Mouse (Mus musculus) heart, adult 8-10 months (tissue): Measurements from ENCODE around the gene Tns3. TPM values are rescaled to one million over a fixed set of nuclear protein-coding genes. Genes with fewer than 3 reads are reported as not detected.

ENCODE experiments used
- DNase-seq: peaks from one replicate; pipeline ENCODE4 v3.0.0; 2022; ENCODE audit warnings: low spot score
- total RNA-seq, 4 experiments: library from RNA; stranded (reverse); gene quantifications; 2 replicates each; pipeline ENCODE4 v1.2.4; 2022

Gene Tns3
- total RNA-seq, 4 experiments from 2014 or later: 22.9 to 25.7 (median 23.7) TPM

GRCm38 (mm10) chr11:8680650-8681049 is 16.3 kb upstream of the Tns3 start:
- DNase-seq: no peak

- DNase-seq: no peak
Observed at GRCm38 (mm10) chr11:8679221-8679620, 14.9 kb upstream of the Tns3 start.

- no peak for DNase-seq
Observed at GRCm38 (mm10) chr11:8678260-8678995, 14.1 kb upstream of the Tns3 start.

- no peak for DNase-seq
Observed at GRCm38 (mm10) chr11:8675701-8676474, 11.6 kb upstream of the Tns3 start.

DNA sequence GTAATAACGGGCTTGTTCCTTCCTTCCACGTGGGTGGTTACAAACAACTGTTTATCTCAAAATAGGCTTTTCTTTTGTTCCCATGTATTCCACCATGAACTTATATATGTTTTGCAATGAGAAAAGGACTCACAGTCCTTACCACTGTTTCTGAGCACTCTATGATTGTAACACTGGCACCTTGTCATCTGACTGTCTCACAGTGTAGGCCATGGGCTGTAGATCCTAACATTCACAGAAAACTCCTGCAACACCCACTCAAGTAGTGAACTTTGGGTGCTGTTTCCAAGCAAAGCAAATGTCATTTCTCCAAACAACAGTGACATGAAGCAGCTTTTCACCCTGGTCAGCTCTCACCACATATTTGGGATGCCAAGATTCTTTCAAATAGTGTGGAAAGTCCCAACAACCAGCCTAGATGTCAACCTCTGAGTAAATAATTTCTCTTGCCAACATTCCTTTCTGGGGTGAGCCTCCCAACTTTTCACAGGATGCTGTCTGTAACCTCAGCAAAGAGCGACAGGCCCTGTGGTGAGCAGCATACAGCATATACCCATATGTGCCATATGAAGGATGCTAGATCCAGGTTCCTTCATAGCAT is 10.3 kb upstream of the Tns3 start:
- no peak for DNase-seq

- DNase-seq: no peak
Observed at GRCm38 (mm10) chr11:8671698-8672097, 7.4 kb upstream of the Tns3 start.

DNA sequence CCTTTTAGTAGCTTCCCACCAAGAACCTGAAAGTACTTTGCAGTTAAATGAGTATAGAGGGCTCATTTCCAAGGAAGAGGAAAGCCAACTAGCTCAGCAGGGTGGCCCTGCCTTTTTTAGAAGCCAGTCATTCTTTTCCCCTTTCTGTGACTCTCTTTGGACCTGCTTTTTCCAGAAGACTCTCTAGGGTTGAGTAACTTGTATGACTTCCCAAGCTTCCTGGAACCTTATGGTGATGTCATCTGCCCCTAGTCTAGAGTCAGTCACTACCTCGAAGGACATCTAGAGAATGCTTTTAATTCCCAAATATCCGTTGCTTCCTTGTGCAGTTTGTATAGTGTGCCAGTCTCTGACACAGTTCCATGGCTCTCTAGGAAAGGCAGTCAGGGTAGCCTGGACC is 4.8 kb upstream of the Tns3 start:
- no peak for DNase-seq

DNA sequence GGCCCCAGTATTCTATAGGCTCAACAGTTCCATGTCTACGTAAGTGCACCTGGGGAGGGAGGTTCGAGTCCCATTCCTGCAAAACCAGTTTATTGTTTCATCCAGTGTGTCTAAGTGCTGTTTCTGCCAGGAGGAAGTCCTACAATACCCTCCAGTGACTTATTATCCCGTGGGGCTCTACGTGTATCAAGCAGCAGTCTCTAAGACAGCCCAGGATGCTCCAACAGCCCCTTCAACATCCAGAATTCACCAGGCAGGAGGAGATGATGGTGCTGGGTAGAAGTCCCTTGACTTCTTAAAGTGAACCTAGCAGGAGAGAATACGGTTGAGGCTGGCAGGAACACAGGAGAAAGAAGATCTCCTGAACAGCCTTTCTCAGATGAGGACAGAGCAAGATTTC is 462 bp upstream of the Tns3 start:
- DNase-seq: no peak

GRCm38 (mm10) chr11:8663444-8664392 is 617 bp downstream of the Tns3 start:
- DNase-seq: peak; percentile 48

GRCm38 (mm10) chr11:8662706-8663429 is 1.5 kb downstream of the Tns3 start:
- DNase-seq: no peak

DNA sequence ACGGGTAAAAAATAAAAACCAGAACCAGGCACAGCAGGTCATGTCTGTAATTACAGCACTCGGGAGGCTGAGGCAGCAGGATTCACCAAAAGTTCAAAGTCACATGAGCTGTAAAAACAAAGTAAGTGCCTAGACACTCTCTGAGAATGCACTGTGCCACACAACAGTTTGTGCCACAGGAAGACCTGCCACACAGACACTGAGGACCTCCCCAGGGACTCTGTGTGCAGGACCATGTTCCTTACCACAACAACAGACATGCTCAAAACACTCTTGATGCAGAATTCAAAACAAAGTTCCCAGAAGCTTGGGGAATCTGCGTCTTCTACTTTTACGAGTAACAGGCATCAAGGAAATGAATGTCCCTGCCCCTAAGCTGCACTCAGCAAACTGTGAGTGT is 3.4 kb downstream of the Tns3 start:
- DNase-seq: no peak

DNA sequence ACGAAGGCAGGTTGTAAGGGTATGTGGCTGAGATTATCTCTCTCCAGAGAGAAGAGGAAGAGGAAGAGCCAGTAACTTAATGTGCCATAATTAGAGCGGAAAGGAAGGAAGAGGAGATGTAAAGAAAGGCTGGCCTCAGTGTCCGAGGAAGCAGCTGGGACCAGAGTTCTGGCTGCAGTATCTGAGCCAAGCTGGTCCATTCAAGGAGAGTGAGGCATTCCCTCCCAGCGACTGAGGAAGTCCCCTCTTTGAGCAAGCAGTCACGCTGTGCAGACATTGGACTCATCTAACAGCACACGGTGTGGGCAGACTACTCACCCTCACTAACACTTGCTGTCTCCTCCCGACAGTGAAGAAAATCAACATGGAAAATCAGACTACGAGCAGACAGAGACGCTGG is 4.5 kb downstream of the Tns3 start:
- peak; percentile 50 for DNase-seq

GRCm38 (mm10) chr11:8659061-8659460 is 5.3 kb downstream of the Tns3 start:
- no peak for DNase-seq

DNA sequence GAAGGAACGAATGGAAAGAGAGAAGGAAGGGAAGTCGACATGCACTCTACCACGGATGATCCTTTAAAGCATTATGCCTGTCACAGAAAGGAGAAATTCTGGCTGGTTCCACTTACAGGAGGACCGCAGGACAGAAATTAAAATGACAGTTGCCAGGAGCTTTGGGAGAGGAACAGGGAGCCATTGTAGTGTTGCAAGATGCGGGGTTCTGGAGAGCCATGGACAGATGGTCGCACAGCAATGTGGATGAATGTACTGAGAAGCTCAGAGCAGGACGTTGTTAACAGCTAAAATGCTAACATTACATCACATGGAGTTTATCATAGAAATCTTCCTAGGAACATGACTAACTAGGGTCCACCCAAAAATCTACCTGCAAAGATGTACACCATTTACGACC is 6.8 kb downstream of the Tns3 start:
- DNase-seq: no peak

- no peak for DNase-seq
Observed at GRCm38 (mm10) chr11:8656448-8657393, 7.6 kb downstream of the Tns3 start.

DNA sequence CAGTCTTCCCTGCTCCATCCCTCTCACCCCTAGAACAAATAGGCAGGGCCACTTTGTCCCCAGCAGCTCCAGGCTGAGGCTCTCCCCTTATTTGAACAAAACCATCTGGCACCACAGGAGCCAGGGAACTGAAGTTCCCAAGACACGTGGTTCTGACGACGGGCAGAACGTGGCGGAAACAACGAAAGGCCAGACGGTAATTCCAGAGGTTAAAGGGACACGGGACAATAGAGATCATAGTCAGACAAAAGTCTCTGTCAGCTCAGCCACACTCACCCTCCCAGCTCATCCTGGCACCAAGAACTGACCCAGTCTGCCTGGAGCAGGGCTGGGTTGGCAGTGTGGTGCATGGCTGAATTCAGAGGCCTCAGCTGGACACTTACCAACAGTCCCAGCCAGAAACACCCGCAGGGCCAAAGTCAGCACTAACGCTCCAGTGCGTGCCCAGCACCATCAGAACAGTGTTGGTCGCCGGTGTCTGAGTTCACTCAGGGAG is 10.5 kb downstream of the Tns3 start:
- peak; percentile 46 for DNase-seq

DNA sequence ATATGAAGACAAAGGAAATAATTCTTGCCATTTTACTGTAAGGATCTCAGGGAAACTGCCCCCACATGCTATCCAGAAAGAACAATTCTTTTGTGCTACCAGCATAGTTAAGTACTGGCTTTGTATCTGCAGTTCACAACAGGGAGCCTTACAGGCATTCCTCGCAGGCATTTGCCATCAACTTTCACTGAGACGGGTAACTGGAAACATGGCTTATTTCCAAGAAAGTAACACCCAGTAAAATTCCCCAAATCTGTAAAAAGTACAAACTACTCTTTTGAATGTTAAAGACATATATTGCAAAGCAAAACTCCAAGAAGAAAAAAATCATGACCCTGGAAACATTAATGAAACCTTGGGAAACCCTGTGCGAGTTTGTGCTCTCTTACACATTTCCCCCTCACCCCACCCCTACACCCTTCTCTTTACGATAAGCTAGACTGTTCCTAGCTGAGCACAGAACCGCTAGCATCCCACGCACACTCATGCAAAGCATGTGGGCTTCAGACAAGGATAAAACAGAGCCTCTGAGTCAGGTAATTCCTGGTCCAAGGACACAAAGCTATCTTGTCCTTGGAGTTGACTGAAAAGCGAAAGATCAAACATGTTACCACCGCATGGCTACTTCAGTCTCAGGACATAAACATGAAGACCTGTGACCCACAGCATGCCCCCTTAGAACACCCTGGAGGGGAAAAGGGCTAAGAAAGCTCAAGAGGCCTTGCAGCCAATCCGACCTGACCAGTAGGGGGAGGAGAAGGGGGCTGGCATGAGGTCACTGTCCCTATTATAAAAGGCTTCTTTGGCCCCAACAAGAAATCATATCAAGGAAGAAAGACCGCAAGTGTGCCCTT is 11.3 kb downstream of the Tns3 start:
- no peak for DNase-seq

DNA sequence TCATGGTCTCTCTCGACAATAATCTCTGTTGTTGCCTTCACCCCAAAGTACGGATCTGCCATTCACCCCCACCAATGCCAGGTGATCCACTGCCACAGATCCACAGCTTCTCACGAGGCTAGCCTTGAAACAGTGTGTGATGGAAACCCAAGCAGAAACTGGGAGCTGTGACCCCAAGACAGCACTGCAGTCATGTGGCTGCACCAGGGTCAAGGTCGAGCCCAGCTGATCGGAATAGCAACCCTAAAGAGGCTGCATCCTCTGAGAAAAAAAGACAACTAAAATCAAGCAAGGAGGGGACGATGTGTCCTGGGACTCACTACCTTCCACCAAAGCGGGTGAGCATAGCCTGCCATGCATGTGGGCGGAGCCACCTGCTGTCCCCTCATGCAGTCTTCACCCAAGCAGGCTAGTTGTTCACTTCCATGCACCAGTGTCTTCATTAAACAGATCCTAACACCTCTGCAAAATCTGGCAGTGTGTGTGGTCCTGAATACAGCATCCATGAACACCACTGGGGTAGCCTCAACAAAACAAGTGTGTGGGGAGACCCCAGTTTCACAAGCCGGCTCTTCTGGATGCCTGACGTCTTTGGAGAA is 12.1 kb downstream of the Tns3 start:
- DNase-seq: no peak
